Mouse (Mus musculus) heart, embryonic 11.5 days (tissue): ENCODE measurements around the gene Anp32a. TPM values are rescaled to one million over a fixed set of nuclear protein-coding genes. Genes with fewer than 3 reads are reported as not detected.

ENCODE experiments used
- ATAC-seq: fragments of 200-750 bp; cut with Nextera tagmentation; replicated peaks from 2 replicates; pipeline ENCODE4 v1.8.0; 2017; ENCODE audit warnings: moderate library complexity; ENCODE audit not compliant: insufficient number of reproducible peaks, low FRiP score, low TSS enrichment
- H3K27ac ChIP-seq: fragments of 300-500 bp; sonication (generic); 2 replicates; pipeline ENCODE4 v1.5.1; 2014; ENCODE audit warnings: mild to moderate bottlenecking, low read depth, low read length
- H3K27me3 ChIP-seq: fragments of 300-500 bp; sonication (generic); 2 replicates; pipeline ENCODE4 v1.6.1; 2014; ENCODE audit warnings: mild to moderate bottlenecking, low read length, mixed read lengths; ENCODE audit not compliant: control insufficient read depth, insufficient read depth
- H3K36me3 ChIP-seq: fragments of 300-500 bp; sonication (generic); 2 replicates; pipeline ENCODE4 v1.6.1; 2014; ENCODE audit warnings: mild to moderate bottlenecking, low read length, moderate library complexity, mixed read lengths; ENCODE audit not compliant: control insufficient read depth, insufficient read depth
- H3K4me1 ChIP-seq: fragments of 300-500 bp; sonication (generic); 2 replicates; pipeline ENCODE4 v1.6.1; 2014; ENCODE audit warnings: low read length; ENCODE audit not compliant: control insufficient read depth, insufficient read depth
- H3K4me2 ChIP-seq: fragments of 300-500 bp; sonication (generic); 2 replicates; pipeline ENCODE4 v1.6.1; 2014; ENCODE audit warnings: mild to moderate bottlenecking, moderate library complexity
- H3K4me3 ChIP-seq: fragments of 300-500 bp; sonication (generic); 2 replicates; pipeline ENCODE4 v1.5.1; 2014; ENCODE audit warnings: low read depth, low read length
- H3K9ac ChIP-seq: fragments of 300-500 bp; sonication (generic); 2 replicates; pipeline ENCODE4 v1.6.1; 2014; ENCODE audit warnings: mild to moderate bottlenecking, low read depth, low read length, moderate library complexity
- H3K9me3 ChIP-seq: fragments of 300-500 bp; sonication (generic); replicated peaks from 2 replicates; pipeline ENCODE4 v1.6.1; 2016; ENCODE audit warnings: low read length; ENCODE audit not compliant: control insufficient read depth
- WGBS: fragments of 180-500 bp; shearing (Covaris S2); extraction: QIAGEN DNeasy Blood & Tissue Kit; methylation state at CpG from one replicate; pipeline ENCODE4 v1.1.7; 2014; ENCODE audit not compliant: insufficient replicate concordance; 5-methylcytosine and 5-hydroxymethylcytosine counted together
- polyA plus RNA-seq: library from polyadenylated mRNA; unstranded; fragments of >200 nt; fragmentation: Nextera tagmentation; extraction: Ambion mirVana; gene quantifications from 2 replicates; pipeline ENCODE4 v1.2.1, GENCODE M21; 2014

Gene Anp32a
- polyA plus RNA-seq, 1 experiment from 2014 or later, result 120 TPM

DNA sequence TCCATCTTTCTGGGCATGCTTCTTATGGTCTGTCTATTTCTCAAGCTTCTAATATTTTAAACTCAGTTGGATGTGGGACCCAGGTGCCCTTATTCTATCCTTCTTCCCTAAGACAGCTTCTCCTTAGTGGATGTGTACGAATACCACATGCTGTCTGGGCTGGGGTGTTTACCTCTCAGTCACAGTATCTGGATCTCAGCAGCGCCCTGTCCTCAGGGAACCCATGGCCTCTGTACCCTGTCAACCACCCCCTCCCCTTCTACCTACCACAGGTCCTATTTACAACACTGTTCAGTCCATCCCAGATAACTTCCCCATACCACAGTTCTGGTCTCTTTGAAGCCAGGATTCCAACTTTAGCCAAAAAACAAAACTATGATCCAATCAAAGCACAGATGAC is 9.6 kb downstream of the Anp32a start:
- Histone ChIP-seq H3K36me3 (no peaks in the 10 kb centered on the region), H3K4me2 (no peak overlapping the region), H3K4me3 (no peak overlapping the region), H3K27ac (no peak overlapping the region), H3K9ac (no peak overlapping the region), H3K4me1 (peaks cover 53% of the 10 kb centered on the region), H3K27me3 (no peaks in the 10 kb centered on the region), H3K9me3 (no peaks in the 10 kb centered on the region)
- 38% methylated on average over 2 of the region's 2 CpGs for whole genome bisulfite sequencing
- ATAC-seq, result no peak

DNA sequence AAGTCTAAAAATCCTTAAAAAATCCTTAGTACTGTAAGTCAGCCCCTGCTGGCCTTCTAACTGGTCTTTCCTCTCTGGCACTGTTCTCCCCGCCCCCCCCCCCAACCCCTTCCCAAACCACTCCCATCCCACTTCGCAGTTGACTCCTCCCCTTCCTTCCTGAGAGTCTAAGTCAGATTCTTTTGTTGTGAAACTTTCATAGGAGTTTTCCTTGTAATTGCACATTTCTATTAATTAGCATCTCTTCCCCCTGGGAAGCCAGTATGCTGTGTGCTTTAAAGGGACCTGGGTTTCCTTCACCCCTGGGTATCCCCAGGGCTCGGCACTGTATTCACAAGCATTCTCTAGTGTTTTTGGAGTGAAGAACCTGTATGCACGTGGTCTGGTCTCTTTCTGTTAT is 10.1 kb downstream of the Anp32a start:
- no peak for ATAC-seq
- Histone ChIP-seq H3K4me1 (peaks cover 52% of the 10 kb centered on the region), H3K4me3 (no peak overlapping the region), H3K27me3 (no peaks in the 10 kb centered on the region), H3K9ac (no peak overlapping the region), H3K4me2 (peak overlapping the region; percentile 17; the same call in 1 of the 2 replicates), H3K9me3 (no peaks in the 10 kb centered on the region), H3K36me3 (no peaks in the 10 kb centered on the region), H3K27ac (no peak overlapping the region; the same call in 1 of the 2 replicates)
- 39% methylated on average over 4 of the region's 4 CpGs for WGBS

GRCm38 (mm10) chr9:62353784-62354183 is 12.7 kb downstream of the Anp32a start:
- H3K4me1 ChIP-seq, result peaks cover 49% of the 10 kb centered on the region
- no peaks in the 10 kb centered on the region for H3K36me3 ChIP-seq
- H3K4me3 ChIP-seq, result no peak overlapping the region
- no peak overlapping the region for H3K4me2 ChIP-seq
- ATAC-seq, result no peak
- H3K9ac ChIP-seq, result no peak overlapping the region
- WGBS, result 64% methylated on average over 7 of the region's 7 CpGs
- no peaks in the 10 kb centered on the region for H3K27me3 ChIP-seq
- H3K27ac ChIP-seq, result no peak overlapping the region
- no peaks in the 10 kb centered on the region for H3K9me3 ChIP-seq

DNA sequence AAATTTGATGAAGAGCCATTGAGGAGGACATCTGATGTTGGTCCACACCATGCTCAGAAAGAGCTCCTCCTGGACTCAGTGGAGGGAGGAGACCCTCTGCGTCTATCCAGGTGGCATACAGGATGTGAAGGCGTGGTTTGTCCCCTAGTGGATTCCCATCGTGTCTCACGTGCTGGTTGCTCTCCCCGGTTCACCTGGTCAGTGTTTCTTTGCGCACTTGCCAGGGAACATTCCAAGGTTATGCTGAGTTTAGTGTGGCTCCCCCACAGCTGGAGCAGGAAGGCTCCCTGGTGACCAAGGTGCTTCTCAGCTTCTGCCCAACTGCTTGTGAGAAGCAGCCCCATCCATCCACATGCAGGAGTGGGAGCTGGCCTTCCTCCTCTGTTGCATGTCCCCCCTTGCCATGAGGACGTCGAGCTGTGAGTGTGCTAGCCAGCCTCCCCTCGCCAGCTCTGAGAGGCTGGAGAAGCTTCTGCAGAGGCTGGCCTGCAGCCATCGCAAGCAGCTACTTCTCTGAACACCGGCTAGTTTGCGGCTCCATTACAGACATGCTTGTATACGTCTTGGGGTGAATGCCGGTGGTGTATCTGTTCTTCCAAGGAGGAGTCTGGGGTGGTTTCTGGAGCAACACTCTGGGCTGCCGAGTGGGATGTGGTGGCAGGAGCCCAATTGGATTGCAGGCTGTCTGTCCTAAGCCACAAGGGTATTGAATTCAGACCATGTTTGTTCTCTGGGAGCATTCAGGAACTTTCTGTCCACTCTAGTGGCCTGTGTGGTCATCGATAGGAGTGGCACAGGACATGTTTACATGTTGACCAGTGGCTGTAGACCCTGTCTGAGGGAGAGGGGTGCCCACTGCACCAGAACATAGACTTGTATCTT is 14.0 kb downstream of the Anp32a start:
- Histone ChIP-seq H3K4me2 (no peak overlapping the region), H3K36me3 (0 out of 2 replicates have a peak, but pooled peaks cover 3% of the 10 kb centered on the region), H3K9me3 (no peaks in the 10 kb centered on the region), H3K9ac (no peak overlapping the region), H3K4me3 (no peak overlapping the region), H3K27ac (no peak overlapping the region), H3K27me3 (no peaks in the 10 kb centered on the region), H3K4me1 (peaks cover 45% of the 10 kb centered on the region)
- WGBS, result 80% methylated on average over 16 of the region's 16 CpGs
- no peak for ATAC-seq

GRCm38 (mm10) chr9:62355763-62356162 is 14.7 kb downstream of the Anp32a start:
- Histone ChIP-seq H3K4me3 (no peak overlapping the region), H3K4me2 (no peak overlapping the region), H3K9me3 (no peaks in the 10 kb centered on the region), H3K27me3 (no peaks in the 10 kb centered on the region), H3K27ac (no peak overlapping the region), H3K9ac (no peak overlapping the region), H3K4me1 (peaks cover 44% of the 10 kb centered on the region), H3K36me3 (0 out of 2 replicates have a peak, but pooled peaks cover 3% of the 10 kb centered on the region)
- ATAC-seq, result no peak
- WGBS, result 85% methylated on average over 6 of the region's 6 CpGs

GRCm38 (mm10) chr9:62357593-62357992 is 16.5 kb downstream of the Anp32a start:
- 0 out of 2 replicates have a peak, but pooled peaks cover 3% of the 10 kb centered on the region for H3K36me3 ChIP-seq
- ATAC-seq, result no peak
- 62% methylated on average over 8 of the region's 8 CpGs for WGBS
- H3K27ac ChIP-seq, result no peak overlapping the region
- H3K9ac ChIP-seq, result no peak overlapping the region
- no peak overlapping the region for H3K4me3 ChIP-seq
- H3K4me1 ChIP-seq, result peaks cover 56% of the 10 kb centered on the region
- H3K9me3 ChIP-seq, result no peaks in the 10 kb centered on the region
- H3K4me2 ChIP-seq, result no peak overlapping the region
- H3K27me3 ChIP-seq, result no peaks in the 10 kb centered on the region

- 77% methylated on average over 9 of the region's 9 CpGs for WGBS
- H3K27ac ChIP-seq, result no peak overlapping the region
- H3K9me3 ChIP-seq, result no peaks in the 10 kb centered on the region
- peaks cover 66% of the 10 kb centered on the region for H3K4me1 ChIP-seq
- no peak for ATAC-seq
- H3K9ac ChIP-seq, result no peak overlapping the region
- 0 out of 2 replicates have a peak, but pooled peaks cover 3% of the 10 kb centered on the region for H3K36me3 ChIP-seq
- no peak overlapping the region for H3K4me2 ChIP-seq
- no peaks in the 10 kb centered on the region for H3K27me3 ChIP-seq
- H3K4me3 ChIP-seq, result no peak overlapping the region
These were observed 17.8 kb downstream of the Anp32a start for GRCm38 (mm10) chr9:62358851-62359250.

DNA sequence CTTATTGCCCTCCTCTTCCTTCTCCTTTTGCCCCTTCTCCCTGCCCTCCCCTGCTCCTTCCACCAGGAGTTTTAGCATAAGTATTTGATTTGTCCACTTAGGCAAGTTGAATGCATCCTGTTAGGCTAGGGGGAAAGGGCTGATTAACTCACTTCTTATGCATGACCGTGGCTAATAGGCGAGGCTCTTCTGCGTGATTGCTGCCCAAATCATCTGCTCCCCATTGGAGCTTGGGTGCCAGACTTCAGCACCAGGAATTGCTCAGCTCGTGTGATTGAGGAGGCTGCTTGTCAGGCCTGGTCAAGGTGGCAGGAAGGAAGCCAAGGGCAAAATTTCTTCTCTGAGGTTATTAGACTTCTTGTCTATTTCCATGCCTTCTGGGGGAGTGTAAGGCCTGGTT is 19.8 kb downstream of the Anp32a start:
- H3K36me3 ChIP-seq, result 0 out of 2 replicates have a peak, but pooled peaks cover 3% of the 10 kb centered on the region
- H3K27me3 ChIP-seq, result no peaks in the 10 kb centered on the region
- H3K4me2 ChIP-seq, result no peak overlapping the region
- ATAC-seq, result no peak
- H3K9me3 ChIP-seq, result no peaks in the 10 kb centered on the region
- peak overlapping the region; percentile 1; the same call in 1 of the 2 replicates for H3K27ac ChIP-seq
- peak overlapping the region; percentile 23; the same call in 1 of the 2 replicates for H3K9ac ChIP-seq
- H3K4me3 ChIP-seq, result no peak overlapping the region
- peaks cover 79% of the 10 kb centered on the region for H3K4me1 ChIP-seq
- WGBS, result 45% methylated on average over 4 of the region's 4 CpGs
